12 mouse cellular contexts compared by ENCODE assay signal in the genomic region with DNA sequence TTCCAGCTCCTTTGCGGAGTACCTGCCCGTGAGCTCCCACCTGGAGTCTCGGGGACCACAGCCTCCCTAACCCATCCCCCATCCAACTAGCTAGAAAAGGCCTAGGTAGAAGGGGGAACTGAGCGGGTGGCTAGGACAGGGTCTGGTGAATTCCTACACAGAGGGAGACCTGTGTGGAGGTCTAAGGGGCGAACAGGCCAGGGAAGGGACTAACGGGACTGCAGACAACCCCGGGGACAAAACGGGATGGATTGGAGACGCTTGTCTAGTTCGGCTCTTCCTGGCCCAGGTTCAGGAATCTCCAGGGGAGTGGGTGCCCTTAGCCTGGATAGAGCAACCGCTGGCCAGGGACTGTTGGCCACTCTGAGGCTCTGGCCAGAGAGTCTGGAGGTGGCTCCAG. TPM values are rescaled to one million over a fixed set of nuclear protein-coding genes. Genes with fewer than 3 reads are reported as not detected.
DNase-seq lines count a peak whose midpoint lies in the region; ATAC-seq lines count a peak whose summit lies in the region.
"Had no signal": no experiment of that assay in that cellular context is flagged by ENCODE, and none has a peak within 500 bp of the region (broad histone marks: within the 10 kb centered on the region; RNA-seq: fewer than 3 reads in every experiment).

No protein-coding gene starts in this region.

- WGBS in kidney, embryonic 14.5 days = 8% methylated on average over 11 of the region's 11 CpGs
- 8% methylated on average over 11 of the region's 11 CpGs for WGBS in embryonic facial prominence, embryonic 12.5 days
- WGBS in hindbrain, embryonic 12.5 days = 7% methylated on average over 11 of the region's 11 CpGs
- 6% methylated on average over 11 of the region's 11 CpGs for WGBS in midbrain, embryonic 13.5 days

- peaks cover 43% of the 10 kb centered on the region for H3K27me3 ChIP-seq in kidney, embryonic 14.5 days (ENCODE audit: control insufficient read depth, insufficient read depth, low read length)
- H3K27me3 ChIP-seq in embryonic facial prominence, embryonic 12.5 days = peaks cover 2% of the 10 kb centered on the region; the same call in 1 of the 2 replicates
- peaks cover 29% of the 10 kb centered on the region for H3K27me3 ChIP-seq in hindbrain, embryonic 12.5 days
- peaks cover 31% of the 10 kb centered on the region for H3K27me3 ChIP-seq in midbrain, embryonic 13.5 days

- no peak for ATAC-seq in kidney, embryonic 14.5 days (ENCODE audit: low FRiP score, low TSS enrichment)
- no peak for ATAC-seq in embryonic facial prominence, embryonic 12.5 days (ENCODE audit: insufficient number of reproducible peaks, insufficient read depth, low FRiP score, low TSS enrichment)
- ATAC-seq in hindbrain, embryonic 12.5 days (ENCODE audit: low FRiP score) = no peak
- no peak for ATAC-seq in midbrain, embryonic 13.5 days

- H3K9me3 ChIP-seq in kidney, embryonic 14.5 days (ENCODE audit: control insufficient read depth, low read length) = no peaks in the 10 kb centered on the region
- no peaks in the 10 kb centered on the region for H3K9me3 ChIP-seq in embryonic facial prominence, embryonic 12.5 days
- H3K9me3 ChIP-seq in hindbrain, embryonic 12.5 days (replicated peaks) = no peaks in the 10 kb centered on the region
- H3K9me3 ChIP-seq in midbrain, embryonic 13.5 days = no peaks in the 10 kb centered on the region

- H3K27ac ChIP-seq in kidney, embryonic 14.5 days (ENCODE audit: low read depth, low read length) = no peak overlapping the region
- peak overlapping the region; percentile 93 for H3K27ac ChIP-seq in embryonic facial prominence, embryonic 12.5 days
- H3K27ac ChIP-seq in hindbrain, embryonic 12.5 days = peak overlapping the region; percentile 96; the same call in 1 of the 2 replicates
- H3K27ac ChIP-seq in midbrain, embryonic 13.5 days = no peak overlapping the region
- H3K27ac ChIP-seq: liver, embryonic 14.5 days had no signal

- H3K4me3 ChIP-seq in kidney, embryonic 14.5 days (ENCODE audit: low read length) = peak overlapping the region; percentile 40; the same call in 1 of the 2 replicates
- H3K4me3 ChIP-seq in embryonic facial prominence, embryonic 12.5 days = peak overlapping the region; percentile 67
- peak overlapping the region; percentile 58 for H3K4me3 ChIP-seq in hindbrain, embryonic 12.5 days
- H3K4me3 ChIP-seq in midbrain, embryonic 13.5 days (replicated peaks) = peak overlapping the region; percentile 52

- H3K4me2 ChIP-seq in kidney, embryonic 14.5 days (replicated peaks; ENCODE audit: low read depth, low read length) = peak overlapping the region; percentile 75
- H3K4me2 ChIP-seq in embryonic facial prominence, embryonic 12.5 days (replicated peaks) = peak overlapping the region; percentile 81
- peak overlapping the region; percentile 82 for H3K4me2 ChIP-seq in hindbrain, embryonic 12.5 days (replicated peaks)
- peak overlapping the region; percentile 87 for H3K4me2 ChIP-seq in midbrain, embryonic 13.5 days (replicated peaks)

- no peaks in the 10 kb centered on the region for H3K36me3 ChIP-seq in kidney, embryonic 14.5 days (ENCODE audit: control insufficient read depth, insufficient read depth, low read length)
- no peaks in the 10 kb centered on the region for H3K36me3 ChIP-seq in embryonic facial prominence, embryonic 12.5 days
- no peaks in the 10 kb centered on the region for H3K36me3 ChIP-seq in hindbrain, embryonic 12.5 days
- H3K36me3 ChIP-seq in midbrain, embryonic 13.5 days = no peaks in the 10 kb centered on the region

- H3K9ac ChIP-seq in kidney, embryonic 14.5 days (ENCODE audit: low read depth, low read length) = no peak overlapping the region
- peak overlapping the region; percentile 84 for H3K9ac ChIP-seq in embryonic facial prominence, embryonic 12.5 days
- peak overlapping the region; percentile 80; the same call in 1 of the 2 replicates for H3K9ac ChIP-seq in hindbrain, embryonic 12.5 days
- peak overlapping the region; percentile 68 for H3K9ac ChIP-seq in midbrain, embryonic 13.5 days (replicated peaks)
- H3K9ac ChIP-seq: liver, embryonic 14.5 days had no signal

- peaks cover 18% of the 10 kb centered on the region for H3K4me1 ChIP-seq in kidney, embryonic 14.5 days (ENCODE audit: control insufficient read depth, insufficient read depth, low read length)
- H3K4me1 ChIP-seq in embryonic facial prominence, embryonic 12.5 days = peaks cover 27% of the 10 kb centered on the region
- peaks cover 44% of the 10 kb centered on the region for H3K4me1 ChIP-seq in hindbrain, embryonic 12.5 days
- peaks cover 53% of the 10 kb centered on the region for H3K4me1 ChIP-seq in midbrain, embryonic 13.5 days (replicated peaks)

- DNase-seq in kidney, postnatal 10 days = no peak
- DNase-seq in cerebellum, postnatal 14 days = no peak
- no peak for DNase-seq in spleen, postnatal 36 days (ENCODE audit: low spot score in 2 of 2)
- DNase-seq in retina, postnatal 1 day = no peak
- DNase-seq: cerebellum, adult 8-10 months; kidney, adult 2 months; right cerebral cortex, postnatal 4 days had no signal

RNA-seq across cellular contexts. Expression of a gene that starts 0.7 kb away (rescaled TPM):
- 13.8 and 23.9 TPM in 2 replicates for polyA plus RNA-seq in kidney, embryonic 14.5 days (2014; fragmentation: Nextera tagmentation; extraction: Ambion mirVana)
- polyA plus RNA-seq in embryonic facial prominence, embryonic 12.5 days (2016; fragmentation: Nextera tagmentation; extraction: Ambion mirVana) = 377 and 433 TPM in 2 replicates
- 459 and 487 TPM in 2 replicates for polyA plus RNA-seq in hindbrain, embryonic 12.5 days (2016; fragmentation: Nextera tagmentation; extraction: Ambion mirVana)
- polyA plus RNA-seq in midbrain, embryonic 13.5 days (2015; fragmentation: Nextera tagmentation; extraction: Ambion mirVana) = 39.1 and 57.5 TPM in 2 replicates
- polyA plus RNA-seq: kidney, adult 2 months had no signal

RNA-seq across cellular contexts. Expression of a gene that starts 41.2 kb away (rescaled TPM):
- polyA plus RNA-seq in kidney, embryonic 14.5 days (2014; fragmentation: Nextera tagmentation; extraction: Ambion mirVana) = 40.9 and 44.9 TPM in 2 replicates
- 35.9 and 37.6 TPM in 2 replicates for polyA plus RNA-seq in embryonic facial prominence, embryonic 12.5 days (2016; fragmentation: Nextera tagmentation; extraction: Ambion mirVana)
- 44.0 and 49.5 TPM in 2 replicates for polyA plus RNA-seq in hindbrain, embryonic 12.5 days (2016; fragmentation: Nextera tagmentation; extraction: Ambion mirVana)
- 59.3 and 59.8 TPM in 2 replicates for polyA plus RNA-seq in midbrain, embryonic 13.5 days (2015; fragmentation: Nextera tagmentation; extraction: Ambion mirVana)

Comparison
In these comparisons a context has a peak if more than half of its experiments do, and no peak if none do; other contexts are left out.
1. H3K27ac ChIP-seq: peak in embryonic facial prominence, embryonic 12.5 days (single experiment) and hindbrain, embryonic 12.5 days (single experiment); none in kidney, embryonic 14.5 days (single experiment) and midbrain, embryonic 13.5 days (single experiment).
2. Peak in every context shown above with its lines, with median percentiles within 50 percentile points of each other: H3K4me2 ChIP-seq and H3K4me3 ChIP-seq.